Mouse (Mus musculus) kidney, embryonic 15.5 days (tissue): Measurements from ENCODE around the gene Pfkfb3. TPM values are rescaled to one million over a fixed set of nuclear protein-coding genes. Genes with fewer than 3 reads are reported as not detected.
A peak's percentile ranks its signal among the peaks of the same experiment; 100 is the strongest.

Source experiments
- ATAC-seq: fragments of 200-750 bp; cut with Nextera tagmentation; replicated peaks from 2 replicates; pipeline ENCODE4 v1.8.0; 2017; ENCODE audit warnings: moderate TSS enrichment; ENCODE audit not compliant: low FRiP score
- H3K27ac ChIP-seq: fragments of 300-500 bp; sonication (generic); 2 replicates; pipeline ENCODE4 v1.5.1; 2015; ENCODE audit warnings: mild to moderate bottlenecking, inconsistent platforms
- H3K27me3 ChIP-seq: fragments of 300-500 bp; sonication (generic); 2 replicates; pipeline ENCODE4 v1.6.1; 2015; ENCODE audit warnings: inconsistent platforms
- H3K36me3 ChIP-seq: fragments of 300-500 bp; sonication (generic); 2 replicates; pipeline ENCODE4 v1.6.1; 2015; ENCODE audit warnings: inconsistent platforms
- H3K4me1 ChIP-seq: fragments of 300-500 bp; sonication (generic); 2 replicates; pipeline ENCODE4 v1.6.1; 2015; ENCODE audit warnings: inconsistent platforms
- H3K4me2 ChIP-seq: fragments of 300-500 bp; sonication (generic); 2 replicates; pipeline ENCODE4 v1.6.1; 2015; ENCODE audit warnings: moderate library complexity, mild to moderate bottlenecking, inconsistent platforms
- H3K4me3 ChIP-seq: fragments of 300-500 bp; sonication (generic); replicated peaks from 2 replicates; pipeline ENCODE4 v1.5.1; 2015; ENCODE audit warnings: mild to moderate bottlenecking, inconsistent platforms
- H3K9ac ChIP-seq: fragments of 300-500 bp; sonication (generic); 2 replicates; pipeline ENCODE4 v1.6.1; 2015; ENCODE audit warnings: mild to moderate bottlenecking, inconsistent platforms
- H3K9me3 ChIP-seq: fragments of 300-500 bp; sonication (generic); replicated peaks from 2 replicates; pipeline ENCODE4 v1.6.1; 2016; ENCODE audit warnings: inconsistent platforms
- WGBS: fragments of 180-500 bp; shearing (Covaris S2); methylation state at CpG from one replicate; pipeline ENCODE4 v1.1.7; 2015; ENCODE audit warnings: mixed read lengths; 5-methylcytosine and 5-hydroxymethylcytosine counted together
- polyA plus RNA-seq: library from polyadenylated mRNA; unstranded; fragments of >200 nt; fragmentation: Nextera tagmentation; extraction: Ambion mirVana; gene quantifications from 2 replicates; pipeline ENCODE4 v1.2.1, GENCODE M21; 2015

The Pfkfb3 gene
- polyA plus RNA-seq, 1 experiment from 2014 or later: 13.2 TPM

GRCm38 (mm10) chr2:11496601-11497031 lies 57.3 kb downstream of the Pfkfb3 start:
- WGBS: 92% methylated on average over 3 of the region's 3 CpGs
- Histone ChIP-seq H3K27ac (no peak overlapping the region), H3K4me3 (no peak overlapping the region)

GRCm38 (mm10) chr2:11494841-11495255 lies 59.0 kb downstream of the Pfkfb3 start:
- 71% methylated on average over 7 of the region's 7 CpGs for WGBS
- no peak overlapping the region for H3K27ac ChIP-seq
- H3K9ac ChIP-seq: no peak overlapping the region

More at GRCm38 (mm10) chr2:11496601-11497031, 57.3 kb downstream of the Pfkfb3 start:
- Histone ChIP-seq H3K9me3 (no peaks in the 10 kb centered on the region), H3K27me3 (no peaks in the 10 kb centered on the region), H3K9ac (no peak overlapping the region), H3K4me2 (no peak overlapping the region), H3K4me1 (peaks cover 22% of the 10 kb centered on the region), H3K36me3 (peaks cover 22% of the 10 kb centered on the region)
- ATAC-seq: no peak

GRCm38 (mm10) chr2:11492855-11493254 lies 61.0 kb downstream of the Pfkfb3 start:
- Histone ChIP-seq H3K4me3 (no peak overlapping the region), H3K4me2 (no peak overlapping the region), H3K9me3 (no peaks in the 10 kb centered on the region), H3K4me1 (no peaks in the 10 kb centered on the region), H3K9ac (no peak overlapping the region), H3K36me3 (peaks cover 57% of the 10 kb centered on the region), H3K27me3 (no peaks in the 10 kb centered on the region), H3K27ac (no peak overlapping the region)
- 95% methylated on average over 5 of the region's 5 CpGs for WGBS
- ATAC-seq: no peak

More at GRCm38 (mm10) chr2:11494841-11495255, 59.0 kb downstream of the Pfkfb3 start:
- no peak overlapping the region for H3K4me3 ChIP-seq
- H3K4me1 ChIP-seq: peaks cover 10% of the 10 kb centered on the region
- no peaks in the 10 kb centered on the region for H3K27me3 ChIP-seq
- peaks cover 39% of the 10 kb centered on the region for H3K36me3 ChIP-seq
- no peak overlapping the region for H3K4me2 ChIP-seq
- no peak for ATAC-seq
- H3K9me3 ChIP-seq: no peaks in the 10 kb centered on the region

GRCm38 (mm10) chr2:11491471-11491870 lies 62.4 kb downstream of the Pfkfb3 start:
- Histone ChIP-seq H3K9me3 (no peaks in the 10 kb centered on the region), H3K27me3 (no peaks in the 10 kb centered on the region), H3K36me3 (peaks cover 71% of the 10 kb centered on the region), H3K4me1 (no peaks in the 10 kb centered on the region), H3K4me2 (no peak overlapping the region), H3K27ac (no peak overlapping the region), H3K9ac (no peak overlapping the region), H3K4me3 (no peak overlapping the region)
- ATAC-seq: no peak
- WGBS: 86% methylated on average over 3 of the region's 3 CpGs

- Histone ChIP-seq H3K36me3 (peaks cover 80% of the 10 kb centered on the region), H3K4me2 (no peak overlapping the region), H3K4me3 (no peak overlapping the region), H3K9me3 (no peaks in the 10 kb centered on the region), H3K9ac (no peak overlapping the region), H3K27ac (no peak overlapping the region), H3K27me3 (no peaks in the 10 kb centered on the region), H3K4me1 (no peaks in the 10 kb centered on the region)
- 95% methylated on average over 4 of the region's 4 CpGs for WGBS
- no peak for ATAC-seq
Measured at GRCm38 (mm10) chr2:11490554-11490953, 63.3 kb downstream of the Pfkfb3 start.

- Histone ChIP-seq H3K27me3 (no peaks in the 10 kb centered on the region), H3K4me1 (no peaks in the 10 kb centered on the region), H3K36me3 (peaks cover 99% of the 10 kb centered on the region), H3K9me3 (no peaks in the 10 kb centered on the region), H3K9ac (no peak overlapping the region), H3K4me3 (no peak overlapping the region), H3K27ac (no peak overlapping the region), H3K4me2 (no peak overlapping the region)
- WGBS: 85% methylated on average over 4 of the region's 4 CpGs
- no peak for ATAC-seq
Measured at GRCm38 (mm10) chr2:11483226-11483625, 70.7 kb downstream of the Pfkfb3 start.

- no peak for ATAC-seq
- H3K4me3 ChIP-seq: no peak overlapping the region
- H3K4me2 ChIP-seq: no peak overlapping the region
- no peaks in the 10 kb centered on the region for H3K4me1 ChIP-seq
- no peaks in the 10 kb centered on the region for H3K9me3 ChIP-seq
- 84% methylated on average over 7 of the region's 7 CpGs for WGBS
- H3K27me3 ChIP-seq: no peaks in the 10 kb centered on the region
- H3K36me3 ChIP-seq: peaks cover 98% of the 10 kb centered on the region
- H3K27ac ChIP-seq: no peak overlapping the region
- H3K9ac ChIP-seq: no peak overlapping the region
Measured at GRCm38 (mm10) chr2:11482364-11482763, 71.5 kb downstream of the Pfkfb3 start.

- Histone ChIP-seq H3K4me2 (no peak overlapping the region), H3K36me3 (peaks cover 96% of the 10 kb centered on the region), H3K27ac (no peak overlapping the region), H3K27me3 (no peaks in the 10 kb centered on the region), H3K9me3 (no peaks in the 10 kb centered on the region), H3K9ac (no peak overlapping the region), H3K4me3 (no peak overlapping the region), H3K4me1 (no peaks in the 10 kb centered on the region)
- ATAC-seq: no peak
- WGBS: 80% methylated on average over 2 of the region's 2 CpGs
Measured at GRCm38 (mm10) chr2:11478960-11479359, 74.9 kb downstream of the Pfkfb3 start.

- Histone ChIP-seq H3K4me1 (no peaks in the 10 kb centered on the region), H3K4me2 (no peak overlapping the region), H3K9me3 (no peaks in the 10 kb centered on the region), H3K4me3 (no peak overlapping the region), H3K27me3 (no peaks in the 10 kb centered on the region), H3K36me3 (peaks cover 94% of the 10 kb centered on the region), H3K9ac (no peak overlapping the region), H3K27ac (no peak overlapping the region)
- ATAC-seq: no peak
- WGBS: 96% methylated on average over 7 of the region's 7 CpGs
Measured at GRCm38 (mm10) chr2:11475316-11475715, 78.6 kb downstream of the Pfkfb3 start.

- Histone ChIP-seq H3K36me3 (no peaks in the 10 kb centered on the region), H3K4me2 (no peak overlapping the region), H3K27ac (no peak overlapping the region), H3K4me3 (no peak overlapping the region), H3K9ac (no peak overlapping the region), H3K4me1 (no peaks in the 10 kb centered on the region), H3K27me3 (no peaks in the 10 kb centered on the region), H3K9me3 (no peaks in the 10 kb centered on the region)
- WGBS: 64% methylated on average over 3 of the region's 3 CpGs
- ATAC-seq: no peak
Measured at GRCm38 (mm10) chr2:11464661-11465099, 89.2 kb downstream of the Pfkfb3 start.

GRCm38 (mm10) chr2:11460976-11461375 lies 92.9 kb downstream of the Pfkfb3 start:
- no peaks in the 10 kb centered on the region for H3K27me3 ChIP-seq
- H3K9me3 ChIP-seq: no peaks in the 10 kb centered on the region
- no peak overlapping the region for H3K9ac ChIP-seq
- no peaks in the 10 kb centered on the region for H3K36me3 ChIP-seq
- no peaks in the 10 kb centered on the region for H3K4me1 ChIP-seq
- no peak overlapping the region for H3K4me3 ChIP-seq
- no peak for ATAC-seq
- H3K27ac ChIP-seq: no peak overlapping the region
- no peak overlapping the region for H3K4me2 ChIP-seq
- WGBS: 50% methylated on average over 3 of the region's 3 CpGs

- H3K4me3 ChIP-seq: no peak overlapping the region
- ATAC-seq: no peak
- WGBS: 74% methylated on average over 1 of the region's 1 CpGs
- no peak overlapping the region for H3K9ac ChIP-seq
- H3K9me3 ChIP-seq: no peaks in the 10 kb centered on the region
- H3K4me1 ChIP-seq: no peaks in the 10 kb centered on the region
- H3K27me3 ChIP-seq: no peaks in the 10 kb centered on the region
- no peaks in the 10 kb centered on the region for H3K36me3 ChIP-seq
- H3K27ac ChIP-seq: no peak overlapping the region
- no peak overlapping the region for H3K4me2 ChIP-seq
Measured at GRCm38 (mm10) chr2:11458494-11458893, 95.4 kb downstream of the Pfkfb3 start.

- H3K4me1 ChIP-seq: no peaks in the 10 kb centered on the region
- H3K9ac ChIP-seq: no peak overlapping the region
- H3K27me3 ChIP-seq: no peaks in the 10 kb centered on the region
- no peak overlapping the region for H3K27ac ChIP-seq
- 54% methylated on average over 7 of the region's 7 CpGs for WGBS
- no peaks in the 10 kb centered on the region for H3K9me3 ChIP-seq
- ATAC-seq: 0 out of 2 replicates have a peak, but pooled peaks have one; percentile 33
- H3K4me3 ChIP-seq: no peak overlapping the region
- H3K36me3 ChIP-seq: no peaks in the 10 kb centered on the region
- H3K4me2 ChIP-seq: no peak overlapping the region
Measured at GRCm38 (mm10) chr2:11457904-11458303, 96.0 kb downstream of the Pfkfb3 start.
